In the genomic region with DNA sequence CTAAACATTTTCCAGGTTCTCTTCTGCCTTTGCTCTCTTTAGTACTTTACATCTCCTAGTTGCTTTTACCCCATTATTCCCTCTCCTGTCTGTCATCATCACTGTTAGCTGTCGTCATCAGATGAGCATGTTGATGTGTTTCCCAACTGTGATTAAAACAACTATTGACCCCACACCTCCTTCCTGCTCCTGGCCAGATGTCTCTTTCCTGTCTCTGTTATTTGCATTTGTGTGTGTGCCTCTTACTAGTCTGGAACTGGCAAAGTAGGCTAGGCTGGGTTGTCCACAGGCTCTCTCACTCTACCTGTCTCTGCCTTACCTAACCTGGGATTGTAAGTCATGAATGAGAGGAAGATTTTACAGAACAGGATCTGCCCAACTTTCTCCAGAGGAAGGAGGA, we compare ENCODE assay signal across 30 mouse cellular contexts. TPM values are rescaled to one million over a fixed set of nuclear protein-coding genes. Genes with fewer than 3 reads are reported as not detected.
DNase-seq lines count a peak whose midpoint lies in the region; ATAC-seq lines count a peak whose summit lies in the region.
"Had no signal": no experiment of that assay in that cellular context is flagged by ENCODE, and none has a peak within 500 bp of the region (broad histone marks: within the 10 kb centered on the region; RNA-seq: fewer than 3 reads in every experiment).

No protein-coding gene starts in this region.

- no peaks in the 10 kb centered on the region for H3K36me3 ChIP-seq in forebrain, embryonic 13.5 days (ENCODE audit: poor library complexity, severe bottlenecking)
- no peaks in the 10 kb centered on the region for H3K36me3 ChIP-seq in forebrain, embryonic 10.5 days (replicated peaks)
- no peaks in the 10 kb centered on the region for H3K36me3 ChIP-seq in hindbrain, embryonic 13.5 days
- no peaks in the 10 kb centered on the region for H3K36me3 ChIP-seq in hindbrain, embryonic 12.5 days
- no peaks in the 10 kb centered on the region for H3K36me3 ChIP-seq in midbrain, embryonic 16.5 days (ENCODE audit: control insufficient read depth, insufficient read depth, low read length)
- no peaks in the 10 kb centered on the region for H3K36me3 ChIP-seq in midbrain, embryonic 10.5 days
- H3K36me3 ChIP-seq: embryonic facial prominence, embryonic 12.5 days; G1E; heart, embryonic 10.5 days; heart, embryonic 15.5 days; hindbrain, embryonic 15.5 days; kidney, embryonic 15.5 days; limb, embryonic 15.5 days; liver, embryonic 13.5 days had no signal

- DNase-seq in forebrain, embryonic 10.5 days (ENCODE audit: extremely low spot score, low spot score): no peak
- no peak for DNase-seq in midbrain, embryonic 10.5 days (ENCODE audit: low spot score)
- DNase-seq in cerebellum, adult 11 months: no peak
- DNase-seq: adrenal gland, adult 8-10 months; cerebellum, adult 8-10 months; cerebellum, postnatal 36 days; embryo, embryonic 11 days; kidney, adult 18-20 months; kidney, postnatal 25 days; liver, embryonic 13.5 days; lung, adult 18-20 months; lung, postnatal 4 days; right cerebral cortex, postnatal 4 days; thymus, adult 18-20 months; thymus, postnatal 25 days had no signal

- no peak overlapping the region for H3K9ac ChIP-seq in forebrain, embryonic 13.5 days
- H3K9ac ChIP-seq in hindbrain, embryonic 13.5 days: no peak overlapping the region
- H3K9ac ChIP-seq in hindbrain, embryonic 12.5 days: no peak overlapping the region
- no peak overlapping the region for H3K9ac ChIP-seq in midbrain, embryonic 16.5 days (ENCODE audit: low read depth, low read length)
- H3K9ac ChIP-seq: embryonic facial prominence, embryonic 12.5 days; heart, embryonic 15.5 days; hindbrain, embryonic 15.5 days; kidney, embryonic 15.5 days; limb, embryonic 15.5 days; liver, embryonic 13.5 days had no signal

- H3K9me3 ChIP-seq in forebrain, embryonic 13.5 days (replicated peaks): no peaks in the 10 kb centered on the region
- no peaks in the 10 kb centered on the region for H3K9me3 ChIP-seq in forebrain, embryonic 10.5 days
- H3K9me3 ChIP-seq in hindbrain, embryonic 13.5 days: no peaks in the 10 kb centered on the region
- no peaks in the 10 kb centered on the region for H3K9me3 ChIP-seq in hindbrain, embryonic 12.5 days (replicated peaks)
- H3K9me3 ChIP-seq in midbrain, embryonic 16.5 days (replicated peaks; ENCODE audit: control insufficient read depth, low read length, poor library complexity, severe bottlenecking): no peaks in the 10 kb centered on the region
- H3K9me3 ChIP-seq in midbrain, embryonic 10.5 days (replicated peaks): no peaks in the 10 kb centered on the region
- H3K9me3 ChIP-seq: embryonic facial prominence, embryonic 12.5 days; G1E; heart, embryonic 10.5 days; heart, embryonic 15.5 days; hindbrain, embryonic 15.5 days; kidney, embryonic 15.5 days; limb, embryonic 15.5 days; liver, embryonic 13.5 days had no signal

- WGBS in forebrain, embryonic 13.5 days: 52% methylated on average over 1 of the region's 1 CpGs
- WGBS in forebrain, embryonic 10.5 days: 65% methylated on average over 1 of the region's 1 CpGs
- 56% methylated on average over 1 of the region's 1 CpGs for WGBS in hindbrain, embryonic 13.5 days
- WGBS in hindbrain, embryonic 12.5 days: 36% methylated on average over 1 of the region's 1 CpGs
- 42% methylated on average over 1 of the region's 1 CpGs for WGBS in midbrain, embryonic 16.5 days
- WGBS in midbrain, embryonic 10.5 days: 71% methylated on average over 1 of the region's 1 CpGs

- H3K4me3 ChIP-seq in forebrain, embryonic 13.5 days: no peak overlapping the region
- no peak overlapping the region for H3K4me3 ChIP-seq in forebrain, embryonic 10.5 days
- H3K4me3 ChIP-seq in hindbrain, embryonic 13.5 days: no peak overlapping the region
- H3K4me3 ChIP-seq in hindbrain, embryonic 12.5 days: no peak overlapping the region
- no peak overlapping the region for H3K4me3 ChIP-seq in midbrain, embryonic 16.5 days (ENCODE audit: low read depth, low read length)
- H3K4me3 ChIP-seq in midbrain, embryonic 10.5 days: no peak overlapping the region
- H3K4me3 ChIP-seq: embryonic facial prominence, embryonic 12.5 days; heart, embryonic 10.5 days; heart, embryonic 15.5 days; hindbrain, embryonic 15.5 days; kidney, embryonic 15.5 days; limb, embryonic 15.5 days; liver, embryonic 13.5 days had no signal

- no peaks in the 10 kb centered on the region for H3K27me3 ChIP-seq in forebrain, embryonic 13.5 days
- H3K27me3 ChIP-seq in forebrain, embryonic 10.5 days (ENCODE audit: poor library complexity, severe bottlenecking): no peaks in the 10 kb centered on the region
- no peaks in the 10 kb centered on the region for H3K27me3 ChIP-seq in hindbrain, embryonic 13.5 days
- no peaks in the 10 kb centered on the region for H3K27me3 ChIP-seq in hindbrain, embryonic 12.5 days
- no peaks in the 10 kb centered on the region for H3K27me3 ChIP-seq in midbrain, embryonic 16.5 days (ENCODE audit: control insufficient read depth, insufficient read depth, low read depth, low read length)
- no peaks in the 10 kb centered on the region for H3K27me3 ChIP-seq in midbrain, embryonic 10.5 days (ENCODE audit: low read depth, poor library complexity, severe bottlenecking)
- H3K27me3 ChIP-seq: embryonic facial prominence, embryonic 12.5 days; heart, embryonic 15.5 days; hindbrain, embryonic 15.5 days; kidney, embryonic 15.5 days; limb, embryonic 15.5 days; liver, embryonic 13.5 days had no signal

- peaks cover 10% of the 10 kb centered on the region for H3K4me1 ChIP-seq in forebrain, embryonic 13.5 days
- no peaks in the 10 kb centered on the region for H3K4me1 ChIP-seq in forebrain, embryonic 10.5 days
- 0 out of 2 replicates have a peak, but pooled peaks cover 6% of the 10 kb centered on the region for H3K4me1 ChIP-seq in hindbrain, embryonic 13.5 days (replicated peaks)
- no peaks in the 10 kb centered on the region for H3K4me1 ChIP-seq in hindbrain, embryonic 12.5 days
- peaks cover 12% of the 10 kb centered on the region for H3K4me1 ChIP-seq in midbrain, embryonic 16.5 days (ENCODE audit: control insufficient read depth, insufficient read depth, low read length)
- no peaks in the 10 kb centered on the region for H3K4me1 ChIP-seq in midbrain, embryonic 10.5 days
- H3K4me1 ChIP-seq: embryonic facial prominence, embryonic 12.5 days; heart, embryonic 10.5 days; heart, embryonic 15.5 days; kidney, embryonic 15.5 days; limb, embryonic 15.5 days; liver, embryonic 13.5 days had no signal

- H3K27ac ChIP-seq in forebrain, embryonic 13.5 days: peak overlapping the region; percentile 40; the same call in 1 of the 2 replicates
- no peak overlapping the region for H3K27ac ChIP-seq in forebrain, embryonic 10.5 days
- peak overlapping the region; percentile 44; the same call in 1 of the 2 replicates for H3K27ac ChIP-seq in hindbrain, embryonic 13.5 days
- H3K27ac ChIP-seq in hindbrain, embryonic 12.5 days: no peak overlapping the region
- peak overlapping the region; percentile 66 for H3K27ac ChIP-seq in midbrain, embryonic 16.5 days (ENCODE audit: low read length)
- no peak overlapping the region for H3K27ac ChIP-seq in midbrain, embryonic 10.5 days (replicated peaks)
- H3K27ac ChIP-seq: embryonic facial prominence, embryonic 12.5 days; heart, embryonic 10.5 days; heart, embryonic 15.5 days; kidney, embryonic 15.5 days; limb, embryonic 15.5 days; liver, embryonic 13.5 days; stomach, postnatal 0 days had no signal

- no peak overlapping the region for H3K4me2 ChIP-seq in forebrain, embryonic 13.5 days
- H3K4me2 ChIP-seq in hindbrain, embryonic 13.5 days: no peak overlapping the region
- no peak overlapping the region for H3K4me2 ChIP-seq in hindbrain, embryonic 12.5 days (replicated peaks)
- H3K4me2 ChIP-seq in midbrain, embryonic 16.5 days (ENCODE audit: low read length): no peak overlapping the region
- H3K4me2 ChIP-seq: embryonic facial prominence, embryonic 12.5 days; heart, embryonic 15.5 days; hindbrain, embryonic 15.5 days; kidney, embryonic 15.5 days; limb, embryonic 15.5 days; liver, embryonic 13.5 days had no signal

- no peak for ATAC-seq in forebrain, embryonic 13.5 days
- no peak for ATAC-seq in hindbrain, embryonic 13.5 days (ENCODE audit: low FRiP score)
- ATAC-seq in hindbrain, embryonic 12.5 days (ENCODE audit: low FRiP score): no peak
- peak; percentile 9; the same call in 1 of the 2 replicates for ATAC-seq in midbrain, embryonic 16.5 days
- ATAC-seq: lung, postnatal 0 days had no signal

RNA-seq across cellular contexts. Expression of a gene that starts 24.6 kb away (rescaled TPM):
- polyA plus RNA-seq in forebrain, embryonic 13.5 days (2015; fragmentation: Nextera tagmentation; extraction: Ambion mirVana): 3.3 and 3.9 TPM in 2 replicates
- 0.17 and 0.38 TPM in 2 replicates for polyA plus RNA-seq in forebrain, embryonic 10.5 days (2016; fragmentation: Nextera tagmentation; extraction: Ambion mirVana)
- 0.77 and 0.94 TPM in 2 replicates for polyA plus RNA-seq in hindbrain, embryonic 13.5 days (2015; fragmentation: Nextera tagmentation; extraction: Ambion mirVana)
- polyA plus RNA-seq in hindbrain, embryonic 12.5 days (2016; fragmentation: Nextera tagmentation; extraction: Ambion mirVana): 0.68 and 1.6 TPM in 2 replicates
- polyA plus RNA-seq in midbrain, embryonic 16.5 days (2015; fragmentation: Nextera tagmentation; extraction: Ambion mirVana): 0.79 and 1.5 TPM in 2 replicates
- 1.5 and 2.5 TPM in 2 replicates for polyA plus RNA-seq in midbrain, embryonic 10.5 days (2016; fragmentation: Nextera tagmentation; extraction: Ambion mirVana)
- polyA plus RNA-seq: heart, embryonic 10.5 days; intestine, embryonic 14.5 days; kidney, embryonic 15.5 days; liver, embryonic 13.5 days; lung, postnatal 0 days; spleen, adult 2 months had no signal

Comparison
In these comparisons a context has a peak if more than half of its experiments do, and no peak if none do; other contexts are left out.
1. H3K27ac ChIP-seq: peak in forebrain, embryonic 13.5 days (single experiment), hindbrain, embryonic 13.5 days (single experiment) and midbrain, embryonic 16.5 days (single experiment); none in forebrain, embryonic 10.5 days (single experiment), hindbrain, embryonic 12.5 days (single experiment) and midbrain, embryonic 10.5 days (single experiment).